Mouse (Mus musculus): ENCODE measurements around the gene Cacna2d2. TPM values are rescaled to one million over a fixed set of nuclear protein-coding genes. Genes with fewer than 3 reads are reported as not detected.

Cacna2d2 gene
- 0.35 and 0.52 TPM in 2 replicates for polyA plus RNA-seq (2015; fragmentation: Nextera tagmentation; extraction: Ambion mirVana)

GRCm38 (mm10) chr9:107399491-107399971, at the start of gene Cacna2d2:
Cacna2d2 (plus strand) TSS chr9:107399612.

GRCm38 (mm10) chr9:107533791-107534407, 134.5 kb downstream of the Cacna2d2 start, which contains the start of gene Tmem115:
Tmem115 (plus strand) TSS chr9:107533945.

GRCm38 (mm10) chr9:107541474-107542351, 142.3 kb downstream of the Cacna2d2 start, which contains the start of the genes Cyb561d2 and Nprl2:
Cyb561d2 (minus strand) TSS chr9:107542193.
Nprl2 (plus strand) TSS chr9:107542226.

GRCm38 (mm10) chr9:107547026-107547425, 147.6 kb downstream of the Cacna2d2 start, which contains the start of gene Zmynd10:
Zmynd10 (plus strand) TSS chr9:107547298.

GRCm38 (mm10) chr9:107551117-107551889, 151.9 kb downstream of the Cacna2d2 start, which contains the start of gene Rassf1:
Rassf1 (plus strand) TSS chr9:107551555.

GRCm38 (mm10) chr9:107563029-107563581, 163.7 kb downstream of the Cacna2d2 start, which contains the start of gene Tusc2:
Tusc2 (plus strand) TSS chr9:107563255.

GRCm38 (mm10) chr9:107567702-107568319, 168.4 kb downstream of the Cacna2d2 start, which contains the start of gene Hyal2:
Hyal2 (plus strand) TSS chr9:107567945.

GRCm38 (mm10) chr9:107576357-107577107, 177.1 kb downstream of the Cacna2d2 start, which contains the start of gene Hyal1:
Hyal1 (plus strand) TSS chr9:107576927.

GRCm38 (mm10) chr9:107578587-107578986, 179.2 kb downstream of the Cacna2d2 start, which contains the start of gene Naa80:
Naa80 (plus strand) TSS chr9:107578887.

Other genes starting within 250 kb of the Cacna2d2 start
- 2.2 and 2.5 TPM in 2 replicates for gene Dock3, start 167.7 kb upstream of the Cacna2d2 start, polyA plus RNA-seq (2015; fragmentation: Nextera tagmentation; extraction: Ambion mirVana)
- 5.7 and 15.0 TPM in 2 replicates for gene Mapkapk3, start 109.7 kb upstream of the Cacna2d2 start, polyA plus RNA-seq (2015; fragmentation: Nextera tagmentation; extraction: Ambion mirVana)
- 17.3 and 18.5 TPM in 2 replicates for gene Cish, start 103.6 kb upstream of the Cacna2d2 start, polyA plus RNA-seq (2015; fragmentation: Nextera tagmentation; extraction: Ambion mirVana)
- 8.4 and 10.8 TPM in 2 replicates for gene Hemk1, start 61.3 kb upstream of the Cacna2d2 start, polyA plus RNA-seq (2015; fragmentation: Nextera tagmentation; extraction: Ambion mirVana)
- gene 6430571L13Rik, start 59.0 kb upstream of the Cacna2d2 start, polyA plus RNA-seq (2015; fragmentation: Nextera tagmentation; extraction: Ambion mirVana): 0.44 and 0.86 TPM in 2 replicates
- gene Tmem115, start 134.3 kb downstream of the Cacna2d2 start, polyA plus RNA-seq (2015; fragmentation: Nextera tagmentation; extraction: Ambion mirVana): 43.7 and 54.5 TPM in 2 replicates
- 40.5 and 46.6 TPM in 2 replicates for gene Cyb561d2, start 142.6 kb downstream of the Cacna2d2 start, polyA plus RNA-seq (2015; fragmentation: Nextera tagmentation; extraction: Ambion mirVana)
- 25.7 and 33.2 TPM in 2 replicates for gene Nprl2, start 142.6 kb downstream of the Cacna2d2 start, polyA plus RNA-seq (2015; fragmentation: Nextera tagmentation; extraction: Ambion mirVana)
- 0.87 and 0.88 TPM in 2 replicates for gene Zmynd10, start 147.7 kb downstream of the Cacna2d2 start, polyA plus RNA-seq (2015; fragmentation: Nextera tagmentation; extraction: Ambion mirVana)
- 34.4 and 42.2 TPM in 2 replicates for gene Rassf1, start 151.9 kb downstream of the Cacna2d2 start, polyA plus RNA-seq (2015; fragmentation: Nextera tagmentation; extraction: Ambion mirVana)
- 63.2 and 71.2 TPM in 2 replicates for gene Tusc2, start 163.6 kb downstream of the Cacna2d2 start, polyA plus RNA-seq (2015; fragmentation: Nextera tagmentation; extraction: Ambion mirVana)
- gene Hyal2, start 168.3 kb downstream of the Cacna2d2 start, polyA plus RNA-seq (2015; fragmentation: Nextera tagmentation; extraction: Ambion mirVana): 46.1 and 48.2 TPM in 2 replicates
- gene Hyal1, start 177.3 kb downstream of the Cacna2d2 start, polyA plus RNA-seq (2015; fragmentation: Nextera tagmentation; extraction: Ambion mirVana): 2.8 and 4.5 TPM in 2 replicates
- gene Naa80, start 179.3 kb downstream of the Cacna2d2 start, polyA plus RNA-seq (2015; fragmentation: Nextera tagmentation; extraction: Ambion mirVana): 13.4 and 16.0 TPM in 2 replicates
- 0.85 and 1.5 TPM in 2 replicates for gene Hyal3, start 181.2 kb downstream of the Cacna2d2 start, polyA plus RNA-seq (2015; fragmentation: Nextera tagmentation; extraction: Ambion mirVana)
- 20.0 and 31.8 TPM in 2 replicates for gene Ifrd2, start 188.0 kb downstream of the Cacna2d2 start, polyA plus RNA-seq (2015; fragmentation: Nextera tagmentation; extraction: Ambion mirVana)
- 8.3 and 8.7 TPM in 2 replicates for gene Sema3b, start 209.6 kb downstream of the Cacna2d2 start, polyA plus RNA-seq (2015; fragmentation: Nextera tagmentation; extraction: Ambion mirVana)
- gene Gnai2, start 235.8 kb downstream of the Cacna2d2 start, polyA plus RNA-seq (2015; fragmentation: Nextera tagmentation; extraction: Ambion mirVana): 258 and 304 TPM in 2 replicates